Mouse (Mus musculus): ENCODE measurements around the gene Lcat.
"Not testable (repeated sequence)": the region's sequence is repeated elsewhere in the genome, so short reads cannot be mapped to it uniquely, and the experiment has no call there.

The Lcat gene

GRCm38 (mm10) chr8:105943321-105943739 is at the start of gene Lcat:
TSS of gene Lcat (minus strand) at chr8:105943382.
- DNase-seq (ENCODE audit: low read depth, low spot score): no peak

GRCm38 (mm10) chr8:105992499-105992898 is 49.3 kb upstream of the Lcat start:
- DNase-seq (ENCODE audit: low read depth, low spot score): no peak

GRCm38 (mm10) chr8:105991546-105991945 is 48.4 kb upstream of the Lcat start:
- DNase-seq (ENCODE audit: low read depth, low spot score): no peak

- DNase-seq (ENCODE audit: low read depth, low spot score): peak; percentile 79
Observed at GRCm38 (mm10) chr8:105990856-105991387, 47.7 kb upstream of the Lcat start, which contains the start of gene Dus2. TSS of gene Dus2 (plus strand) at chr8:105991337.

GRCm38 (mm10) chr8:105988546-105988945 is 45.4 kb upstream of the Lcat start:
- DNase-seq (ENCODE audit: low read depth, low spot score): no peak

GRCm38 (mm10) chr8:105983406-105983805 is 40.2 kb upstream of the Lcat start:
- DNase-seq (ENCODE audit: low read depth, low spot score): not testable (repeated sequence)

GRCm38 (mm10) chr8:105981146-105981545 is 38.0 kb upstream of the Lcat start:
- no peak for DNase-seq (ENCODE audit: low read depth, low spot score)

GRCm38 (mm10) chr8:105979325-105979724 is 36.1 kb upstream of the Lcat start, which contains the start of gene Dpep3:
TSS of gene Dpep3 (minus strand) at chr8:105979429.
- DNase-seq (ENCODE audit: low read depth, low spot score): no peak

GRCm38 (mm10) chr8:105975363-105975762 is 32.2 kb upstream of the Lcat start:
- DNase-seq (ENCODE audit: low read depth, low spot score): no peak

- DNase-seq (ENCODE audit: low read depth, low spot score): no peak
Observed at GRCm38 (mm10) chr8:105971019-105971720, 28.0 kb upstream of the Lcat start.

- DNase-seq (ENCODE audit: low read depth, low spot score): no peak
Observed at GRCm38 (mm10) chr8:105969367-105969766, 26.2 kb upstream of the Lcat start.

GRCm38 (mm10) chr8:105966692-105967311 is 23.6 kb upstream of the Lcat start:
- DNase-seq (ENCODE audit: low read depth, low spot score): no peak

- no peak for DNase-seq (ENCODE audit: low read depth, low spot score)
Observed at GRCm38 (mm10) chr8:105965905-105966341, 22.7 kb upstream of the Lcat start, which contains the start of gene Slc12a4. TSS of gene Slc12a4 (minus strand) at chr8:105966097.

GRCm38 (mm10) chr8:105965266-105965904 is 22.2 kb upstream of the Lcat start:
- peak; percentile 56 for DNase-seq (ENCODE audit: low read depth, low spot score)

- no peak for DNase-seq (ENCODE audit: low read depth, low spot score)
Observed at GRCm38 (mm10) chr8:105964506-105965265, 21.5 kb upstream of the Lcat start.

- no peak for DNase-seq (ENCODE audit: low read depth, low spot score)
Observed at GRCm38 (mm10) chr8:105961536-105961935, 18.4 kb upstream of the Lcat start.

- DNase-seq (ENCODE audit: low read depth, low spot score): no peak
Observed at GRCm38 (mm10) chr8:105961101-105961500, 17.9 kb upstream of the Lcat start.

GRCm38 (mm10) chr8:105959350-105959749 is 16.2 kb upstream of the Lcat start:
- DNase-seq (ENCODE audit: low read depth, low spot score): peak; percentile 96

GRCm38 (mm10) chr8:105957813-105958212 is 14.6 kb upstream of the Lcat start:
- peak; percentile 59 for DNase-seq (ENCODE audit: low read depth, low spot score)

GRCm38 (mm10) chr8:105956556-105956955 is 13.4 kb upstream of the Lcat start:
- DNase-seq (ENCODE audit: low read depth, low spot score): no peak

GRCm38 (mm10) chr8:105951057-105951659 is 8.0 kb upstream of the Lcat start:
- DNase-seq (ENCODE audit: low read depth, low spot score): no peak
